Mouse (Mus musculus) liver, embryonic 11.5 days (tissue): ENCODE results near the gene Tph1. TPM values are rescaled to one million over a fixed set of nuclear protein-coding genes. Genes with fewer than 3 reads are reported as not detected.
"Not testable (repeated sequence)": the region's sequence is repeated elsewhere in the genome, so short reads cannot be mapped to it uniquely, and the experiment has no call there.

Source experiments
- ATAC-seq: fragments of 200-750 bp; cut with Nextera tagmentation; replicated peaks from 2 replicates; pipeline ENCODE4 v1.8.0; 2017; ENCODE audit warnings: moderate number of reproducible peaks, mild to moderate bottlenecking, moderate TSS enrichment, moderate library complexity; ENCODE audit not compliant: low FRiP score
- DNase-seq: peaks from one replicate; pipeline ENCODE4 v3.0.0-alpha.2; 2017; ENCODE audit warnings: low spot score
- H3K27ac ChIP-seq: fragments of 300-500 bp; sonication (generic); 2 replicates; pipeline ENCODE4 v1.5.1; 2014; ENCODE audit warnings: mild to moderate bottlenecking, low read depth, low read length, control low read depth
- H3K27me3 ChIP-seq: fragments of 300-500 bp; sonication (generic); replicated peaks from 2 replicates; pipeline ENCODE4 v1.6.1; 2014; ENCODE audit warnings: low read length, mixed read lengths; ENCODE audit not compliant: control insufficient read depth, insufficient read depth
- H3K36me3 ChIP-seq: fragments of 300-500 bp; sonication (generic); 2 replicates; pipeline ENCODE4 v1.6.1; 2014; ENCODE audit warnings: mild to moderate bottlenecking, low read length, moderate library complexity, mixed read lengths; ENCODE audit not compliant: control insufficient read depth, insufficient read depth
- H3K4me1 ChIP-seq: fragments of 300-500 bp; sonication (generic); replicated peaks from 2 replicates; pipeline ENCODE4 v1.6.1; 2014; ENCODE audit warnings: low read length, mixed read lengths; ENCODE audit not compliant: control insufficient read depth, insufficient read depth
- H3K4me2 ChIP-seq: fragments of 300-500 bp; sonication (generic); 2 replicates; pipeline ENCODE4 v1.6.1; 2014; ENCODE audit warnings: mild to moderate bottlenecking, control low read depth, moderate library complexity
- H3K4me3 ChIP-seq: fragments of 300-500 bp; sonication (generic); 2 replicates; pipeline ENCODE4 v1.5.1; 2014; ENCODE audit warnings: low read depth, low read length, control low read depth
- H3K9ac ChIP-seq: fragments of 300-500 bp; sonication (generic); 2 replicates; pipeline ENCODE4 v1.6.1; 2014; ENCODE audit warnings: low read depth, low read length, control low read depth
- H3K9me3 ChIP-seq: fragments of 300-500 bp; sonication (generic); 2 replicates; pipeline ENCODE4 v1.6.1; 2016; ENCODE audit warnings: low read length, inconsistent platforms, mixed read lengths; ENCODE audit not compliant: control insufficient read depth
- WGBS: fragments of 180-500 bp; shearing (Covaris S2); extraction: QIAGEN DNeasy Blood & Tissue Kit; methylation state at CpG from one replicate; pipeline ENCODE4 v1.1.7; 2014; 5-methylcytosine and 5-hydroxymethylcytosine counted together
- polyA plus RNA-seq: library from polyadenylated mRNA; unstranded; fragments of >200 nt; fragmentation: Nextera tagmentation; extraction: Ambion mirVana; gene quantifications from 2 replicates; pipeline ENCODE4 v1.2.1, GENCODE M21; 2014

Gene Tph1
- polyA plus RNA-seq, 1 experiment from 2014 or later, result 0.11 TPM

GRCm38 (mm10) chr7:46700521-46701025 lies 28.2 kb upstream of the Tph1 start:
- ATAC-seq, result no peak
- H3K36me3 ChIP-seq, result peaks cover 48% of the 10 kb centered on the region

DNA sequence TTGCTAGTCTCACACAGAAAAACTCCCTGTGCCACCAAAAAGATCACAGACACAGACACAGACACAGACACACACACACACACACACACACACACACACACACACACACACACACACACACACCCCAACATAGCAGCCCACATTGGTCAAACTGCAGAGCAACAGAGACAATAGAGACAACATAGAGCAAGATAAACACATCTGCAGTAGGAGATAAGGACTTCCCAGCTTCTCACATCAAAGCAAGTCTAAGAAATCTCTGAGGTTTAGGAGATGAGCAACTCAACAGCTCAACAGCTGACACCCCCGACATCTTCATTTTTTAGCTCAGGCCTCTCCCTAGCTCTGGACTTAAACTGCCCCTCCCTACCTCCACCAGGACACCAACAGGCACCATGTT lies 24.4 kb upstream of the Tph1 start:
- H3K4me3 ChIP-seq, result no peak overlapping the region
- DNase-seq, result no peak
- peaks cover 8% of the 10 kb centered on the region for H3K4me1 ChIP-seq
- no peak overlapping the region for H3K27ac ChIP-seq
- no peaks in the 10 kb centered on the region for H3K9me3 ChIP-seq
- H3K9ac ChIP-seq, result no peak overlapping the region
- no peaks in the 10 kb centered on the region for H3K27me3 ChIP-seq
- no peak overlapping the region for H3K4me2 ChIP-seq
- ATAC-seq, result peak; percentile 77
- whole genome bisulfite sequencing, result 43% methylated on average over 1 of the region's 1 CpGs
- peaks cover 32% of the 10 kb centered on the region for H3K36me3 ChIP-seq

More at GRCm38 (mm10) chr7:46700521-46701025, 28.2 kb upstream of the Tph1 start:
- Histone ChIP-seq H3K27me3 (no peaks in the 10 kb centered on the region), H3K4me3 (no peak overlapping the region), H3K4me2 (no peak overlapping the region), H3K9me3 (no peaks in the 10 kb centered on the region), H3K9ac (no peak overlapping the region), H3K27ac (no peak overlapping the region), H3K4me1 (peaks cover 8% of the 10 kb centered on the region)
- no peak for DNase-seq
- 95% methylated on average over 6 of the region's 6 CpGs for WGBS

DNA sequence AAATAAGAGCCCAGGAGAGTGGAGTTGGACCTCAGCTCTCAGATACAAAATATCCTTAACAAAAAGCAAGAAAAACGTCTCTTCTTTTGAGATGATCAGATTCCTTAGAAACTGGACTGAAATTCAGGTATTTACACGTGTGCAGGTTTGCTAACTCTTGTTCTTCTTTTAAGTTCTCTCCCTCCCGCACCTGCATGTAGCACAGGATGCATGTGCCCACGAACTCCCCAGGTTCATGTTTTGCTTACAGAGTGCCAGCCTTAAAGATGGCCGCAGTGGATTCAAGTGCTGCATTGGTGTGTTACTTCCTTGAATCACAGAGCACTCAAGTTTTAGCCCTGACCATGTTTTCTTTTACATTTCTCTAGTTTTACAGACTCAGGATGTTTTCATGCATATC lies 14.5 kb upstream of the Tph1 start:
- no peak overlapping the region for H3K27ac ChIP-seq
- H3K36me3 ChIP-seq, result peaks cover 17% of the 10 kb centered on the region
- no peak overlapping the region for H3K4me2 ChIP-seq
- ATAC-seq, result no peak
- no peak for DNase-seq
- no peaks in the 10 kb centered on the region for H3K9me3 ChIP-seq
- no peak overlapping the region for H3K9ac ChIP-seq
- H3K27me3 ChIP-seq, result no peaks in the 10 kb centered on the region
- WGBS, result 82% methylated on average over 5 of the region's 5 CpGs
- H3K4me1 ChIP-seq, result no peaks in the 10 kb centered on the region
- no peak overlapping the region for H3K4me3 ChIP-seq

DNA sequence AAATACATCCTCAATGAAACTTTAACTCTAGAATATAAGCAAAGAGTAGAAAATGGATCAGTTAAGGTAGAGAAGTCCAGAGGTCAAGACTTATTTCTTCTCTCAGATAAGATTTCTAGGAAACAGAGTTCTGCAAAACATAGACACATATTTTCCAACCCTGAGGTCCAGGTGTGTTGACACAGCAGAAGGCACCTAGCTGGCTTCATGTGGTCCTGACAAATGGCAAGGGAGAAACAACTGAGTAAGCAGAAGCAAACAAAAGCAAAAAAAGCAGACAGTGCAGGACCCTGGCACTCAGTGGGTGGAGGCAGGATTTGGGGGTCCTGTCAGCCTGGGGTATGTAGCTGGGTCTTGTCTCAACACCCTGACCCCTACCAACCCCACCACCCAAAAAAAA lies 8.4 kb upstream of the Tph1 start:
- H3K4me3 ChIP-seq, result no peak overlapping the region
- H3K27ac ChIP-seq, result no peak overlapping the region
- no peaks in the 10 kb centered on the region for H3K27me3 ChIP-seq
- no peak for ATAC-seq
- H3K9ac ChIP-seq, result no peak overlapping the region
- no peaks in the 10 kb centered on the region for H3K4me1 ChIP-seq
- H3K4me2 ChIP-seq, result no peak overlapping the region
- no peaks in the 10 kb centered on the region for H3K9me3 ChIP-seq
- H3K36me3 ChIP-seq, result no peaks in the 10 kb centered on the region
- DNase-seq, result no peak

DNA sequence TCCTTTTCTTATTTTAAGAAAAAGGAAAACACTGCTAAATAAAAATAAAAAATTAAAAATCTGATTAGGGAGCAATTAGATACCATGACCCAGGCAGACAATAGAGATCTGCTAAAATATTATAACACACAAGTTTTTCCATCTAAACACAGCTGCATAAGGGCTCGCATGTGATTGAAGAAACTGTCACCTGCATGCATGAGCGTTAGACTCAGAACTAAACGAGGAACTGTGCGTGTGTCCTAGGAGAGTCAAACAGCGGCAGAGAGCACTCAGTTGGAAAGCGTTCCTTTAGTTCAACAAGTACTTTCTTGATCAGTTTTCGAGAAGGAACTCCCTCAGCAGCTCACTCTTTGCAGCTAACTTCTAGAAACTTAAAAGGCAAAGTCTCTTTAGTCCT lies 6.7 kb upstream of the Tph1 start:
- H3K9ac ChIP-seq, H3K9me3 ChIP-seq, H3K36me3 ChIP-seq, H3K27me3 ChIP-seq, H3K4me1 ChIP-seq, DNase-seq, ATAC-seq, H3K27ac ChIP-seq, H3K4me3 ChIP-seq, H3K4me2 ChIP-seq: not testable (repeated sequence)
- 84% methylated on average over 7 of the region's 7 CpGs for WGBS

DNA sequence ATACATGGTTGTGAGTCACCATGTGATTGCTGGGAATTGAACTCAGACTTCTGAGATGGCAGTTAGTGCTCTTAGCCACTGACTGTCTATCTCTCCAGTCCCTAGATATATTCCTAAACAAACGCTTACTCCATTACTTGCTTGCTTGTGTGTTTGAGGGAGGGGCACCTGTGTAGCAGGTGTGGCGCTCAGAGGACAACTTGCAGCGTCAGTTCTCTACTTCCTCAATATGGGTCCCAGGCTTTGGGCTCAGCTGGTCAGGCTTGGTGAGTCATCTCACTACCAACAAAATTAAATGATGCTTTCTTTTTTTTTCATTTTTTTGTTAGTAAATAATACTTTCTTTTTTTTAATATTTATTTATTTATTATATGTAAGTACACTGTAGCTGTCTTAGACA lies 6.1 kb upstream of the Tph1 start:
- H3K4me3 ChIP-seq, result no peak overlapping the region
- no peak overlapping the region for H3K27ac ChIP-seq
- H3K4me1 ChIP-seq, result no peaks in the 10 kb centered on the region
- H3K27me3 ChIP-seq, result no peaks in the 10 kb centered on the region
- no peaks in the 10 kb centered on the region for H3K9me3 ChIP-seq
- DNase-seq (no peak), ATAC-seq (no peak)
- no peaks in the 10 kb centered on the region for H3K36me3 ChIP-seq
- H3K9ac ChIP-seq, result no peak overlapping the region
- H3K4me2 ChIP-seq, result no peak overlapping the region
- 72% methylated on average over 3 of the region's 3 CpGs for WGBS

- Histone ChIP-seq H3K4me2 (no peak overlapping the region), H3K4me1 (no peaks in the 10 kb centered on the region), H3K27me3 (no peaks in the 10 kb centered on the region; the same call in 1 of the 2 replicates), H3K27ac (no peak overlapping the region), H3K9me3 (no peaks in the 10 kb centered on the region), H3K9ac (no peak overlapping the region), H3K36me3 (no peaks in the 10 kb centered on the region), H3K4me3 (no peak overlapping the region)
- 62% methylated on average over 5 of the region's 5 CpGs for WGBS
- DNase-seq (no peak), ATAC-seq (no peak)
Observed at GRCm38 (mm10) chr7:46676808-46677360, 4.5 kb upstream of the Tph1 start.

DNA sequence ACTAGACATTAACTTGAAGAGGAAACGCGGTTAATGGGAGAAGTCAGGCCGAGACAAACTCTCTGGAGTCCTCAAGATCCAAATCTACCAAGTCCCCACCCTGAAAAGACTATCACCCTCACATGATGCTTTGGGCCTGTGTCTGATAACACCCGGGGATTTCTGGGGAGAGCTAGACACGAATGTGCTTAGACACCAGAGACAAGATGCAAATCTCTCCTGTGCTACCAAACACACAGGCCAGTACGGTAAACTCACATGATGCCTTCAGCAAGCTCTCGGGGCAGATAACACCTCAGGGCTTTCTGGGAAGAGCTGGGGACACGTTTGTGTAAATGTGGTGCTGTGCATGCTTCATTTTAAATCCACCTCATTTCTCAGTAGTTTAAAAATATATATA lies 3.5 kb upstream of the Tph1 start:
- H3K9me3 ChIP-seq, result no peaks in the 10 kb centered on the region
- WGBS, result 56% methylated on average over 8 of the region's 8 CpGs
- H3K9ac ChIP-seq, result no peak overlapping the region
- DNase-seq (no peak), ATAC-seq (no peak)
- H3K4me3 ChIP-seq, result no peak overlapping the region
- no peaks in the 10 kb centered on the region for H3K36me3 ChIP-seq
- no peaks in the 10 kb centered on the region for H3K4me1 ChIP-seq
- no peaks in the 10 kb centered on the region; the same call in 1 of the 2 replicates for H3K27me3 ChIP-seq
- no peak overlapping the region for H3K4me2 ChIP-seq
- H3K27ac ChIP-seq, result no peak overlapping the region

DNA sequence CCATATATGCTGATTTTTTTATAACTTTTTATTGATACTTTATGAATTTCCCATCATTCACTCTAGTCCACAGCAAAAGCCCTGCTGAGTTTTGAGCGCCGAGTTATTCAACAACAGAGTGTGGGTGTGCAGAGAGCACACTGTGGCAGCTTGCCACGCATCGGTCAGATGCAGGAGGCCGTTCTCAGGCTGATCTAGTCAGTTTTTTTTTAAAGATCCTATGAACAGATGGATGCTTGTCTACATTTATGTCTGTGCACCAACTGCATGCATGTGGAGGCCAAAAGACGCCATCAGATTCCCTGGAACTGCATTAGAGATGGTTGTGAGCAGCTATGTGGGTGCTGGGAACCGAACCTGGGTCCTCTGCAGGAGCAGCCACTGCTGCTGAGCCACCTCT lies 2.7 kb upstream of the Tph1 start:
- WGBS, result 90% methylated on average over 7 of the region's 7 CpGs
- Histone ChIP-seq H3K9me3 (no peaks in the 10 kb centered on the region), H3K4me2 (no peak overlapping the region), H3K4me1 (no peaks in the 10 kb centered on the region), H3K27ac (no peak overlapping the region), H3K9ac (no peak overlapping the region), H3K4me3 (no peak overlapping the region), H3K36me3 (no peaks in the 10 kb centered on the region), H3K27me3 (no peaks in the 10 kb centered on the region; the same call in 1 of the 2 replicates)
- ATAC-seq (no peak), DNase-seq (no peak)
